Mouse (Mus musculus) embryo, embryonic 9.5 days (tissue): Measurements from ENCODE around the gene Kcnk4.

Source experiments
- DNase-seq: peaks from one replicate; pipeline ENCODE4 v3.0.0-alpha.2; 2017; ENCODE audit errors: extremely low spot score

Kcnk4 gene

DNA sequence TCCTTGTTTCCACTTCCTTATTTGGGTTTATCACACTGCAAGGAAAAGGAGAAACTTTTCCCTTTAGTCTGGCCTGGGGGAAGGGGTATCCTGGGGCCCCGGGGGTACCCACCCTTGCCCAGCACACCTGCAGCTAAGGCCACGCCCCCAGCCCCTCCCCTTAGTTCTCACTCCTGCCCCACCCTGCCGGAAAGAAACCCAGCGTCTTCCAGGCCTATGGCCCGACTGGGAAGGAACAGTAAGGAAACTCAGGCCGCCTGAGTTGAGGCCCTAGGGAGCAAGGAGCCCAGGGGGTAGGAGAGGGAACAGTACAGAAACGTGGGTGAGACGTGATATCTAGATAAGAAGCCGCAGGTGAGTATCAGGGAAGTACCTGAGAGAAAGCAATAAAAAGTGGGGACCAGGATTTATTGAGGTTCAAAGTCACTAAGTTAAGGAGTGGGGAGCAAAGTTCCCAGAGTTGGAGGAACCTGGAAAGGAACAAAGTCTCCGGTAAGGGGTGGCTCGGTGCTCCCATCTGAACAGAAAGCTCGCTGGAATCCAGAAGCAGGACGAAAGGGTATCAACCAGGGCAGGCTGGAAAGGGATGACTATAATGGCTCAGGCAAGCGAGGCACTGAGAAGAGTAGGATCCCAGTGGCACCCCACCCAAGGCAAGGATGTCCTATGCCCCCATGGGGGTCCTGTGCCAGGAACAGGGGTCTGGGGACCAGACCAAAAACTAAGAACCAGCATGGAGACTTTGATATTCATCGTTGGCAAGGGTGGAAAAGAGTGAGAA, 34.4 kb upstream of the Kcnk4 start:
- DNase-seq: no peak

DNA sequence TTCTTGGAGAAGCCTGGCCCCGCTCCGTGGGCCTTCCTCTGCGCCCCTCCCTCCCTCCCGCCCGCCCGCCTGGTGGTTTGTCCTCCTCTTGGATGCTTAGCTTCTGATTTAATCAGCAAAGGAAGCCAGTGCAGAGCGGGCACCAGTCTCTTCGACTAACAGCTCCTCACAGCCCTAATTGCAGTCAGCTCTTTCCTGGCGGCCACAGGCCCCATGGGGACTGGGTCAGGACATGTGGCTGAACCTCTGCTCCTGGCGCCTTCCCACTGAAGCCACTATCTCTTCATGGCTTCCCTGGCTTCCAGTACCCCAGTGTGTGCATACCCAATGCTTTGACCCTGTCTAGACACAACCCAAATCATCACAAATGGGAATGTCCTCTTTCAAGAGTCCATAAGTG, 22.1 kb upstream of the Kcnk4 start:
- no peak for DNase-seq

GRCm38 (mm10) chr19:6955424-6955823, 21.1 kb upstream of the Kcnk4 start:
- no peak for DNase-seq

GRCm38 (mm10) chr19:6954046-6954445, 19.7 kb upstream of the Kcnk4 start:
- DNase-seq: no peak

DNA sequence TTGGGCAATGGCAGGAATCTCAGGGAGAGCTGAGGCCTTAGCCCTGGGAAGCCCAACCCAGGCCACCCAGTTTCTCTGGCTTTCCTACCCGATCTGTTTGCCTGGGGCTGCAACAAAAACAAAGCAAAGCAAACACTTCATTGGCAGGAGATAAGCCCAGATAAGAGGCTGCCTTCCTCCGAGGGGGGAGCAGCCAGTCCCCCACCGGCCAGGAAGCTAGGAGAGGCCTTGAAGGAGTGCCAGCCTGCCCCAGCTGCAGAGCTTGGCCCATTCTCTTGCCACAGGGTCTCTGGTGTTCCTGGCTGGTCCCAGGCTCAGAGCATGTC, 18.4 kb upstream of the Kcnk4 start:
- DNase-seq: no peak

DNA sequence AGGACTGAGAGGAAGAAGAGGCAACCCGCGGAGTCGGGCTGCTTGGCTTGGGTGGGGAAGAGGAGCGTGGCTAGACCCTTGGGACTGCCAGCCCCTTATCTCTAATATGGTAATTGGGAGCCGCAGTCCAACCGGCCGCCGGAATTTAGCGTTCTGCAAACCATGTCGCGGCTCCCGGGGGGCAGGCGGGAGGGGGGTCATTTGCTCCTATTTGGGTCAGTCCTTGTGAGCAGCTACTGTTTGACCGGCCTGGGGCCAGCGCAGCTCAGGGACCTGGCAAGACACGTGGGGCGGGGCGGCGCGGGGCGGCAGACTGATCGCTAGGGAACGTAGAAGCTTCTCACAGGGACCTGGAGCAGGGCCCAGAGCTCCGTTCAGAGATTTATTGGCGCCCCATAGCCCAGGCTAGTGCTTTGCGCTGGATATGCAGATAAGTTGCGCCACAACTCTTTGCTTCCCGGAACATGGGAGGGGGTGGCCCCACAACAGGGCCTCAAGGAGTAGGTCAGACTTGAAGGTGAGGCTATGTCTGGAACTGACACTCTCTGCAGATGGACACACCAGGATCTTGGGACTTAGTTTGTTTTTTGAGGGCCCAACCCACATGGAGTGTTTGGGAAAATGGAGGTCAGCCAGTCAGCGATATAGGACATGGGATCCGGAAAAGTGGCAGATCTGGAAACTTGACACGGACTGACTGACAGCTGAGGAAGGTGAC, 17.8 kb upstream of the Kcnk4 start:
- peak; percentile 69 for DNase-seq

DNA sequence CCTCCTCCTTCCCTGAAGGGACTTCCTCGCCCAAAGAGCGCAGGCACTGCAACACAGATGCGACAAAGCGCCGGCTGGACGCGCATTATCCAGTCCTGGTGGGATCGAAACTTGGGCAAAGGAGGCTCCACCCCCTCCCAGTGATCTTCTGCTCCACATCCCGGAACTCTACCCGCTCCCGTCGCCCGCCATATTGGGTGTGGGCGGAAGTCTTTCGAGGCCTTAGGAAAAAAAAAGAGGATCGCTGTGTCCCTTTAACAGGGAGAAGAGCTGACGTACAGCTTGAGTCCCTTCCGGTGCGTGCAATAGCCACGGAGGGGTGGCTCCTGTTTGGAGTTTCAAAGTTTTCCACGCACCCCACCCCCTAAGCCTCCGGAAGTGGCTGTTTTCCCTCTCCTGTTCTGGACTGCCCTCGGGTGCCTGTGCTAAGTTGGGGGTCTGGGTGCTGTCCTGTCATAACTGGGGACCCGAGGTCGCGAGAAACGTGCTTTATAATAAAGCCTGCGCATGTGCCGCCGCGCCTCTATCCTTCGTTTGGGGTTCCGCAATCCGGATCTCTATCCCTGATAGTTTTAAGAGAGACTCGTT, 17.2 kb upstream of the Kcnk4 start:
- peak; percentile 91 for DNase-seq

DNA sequence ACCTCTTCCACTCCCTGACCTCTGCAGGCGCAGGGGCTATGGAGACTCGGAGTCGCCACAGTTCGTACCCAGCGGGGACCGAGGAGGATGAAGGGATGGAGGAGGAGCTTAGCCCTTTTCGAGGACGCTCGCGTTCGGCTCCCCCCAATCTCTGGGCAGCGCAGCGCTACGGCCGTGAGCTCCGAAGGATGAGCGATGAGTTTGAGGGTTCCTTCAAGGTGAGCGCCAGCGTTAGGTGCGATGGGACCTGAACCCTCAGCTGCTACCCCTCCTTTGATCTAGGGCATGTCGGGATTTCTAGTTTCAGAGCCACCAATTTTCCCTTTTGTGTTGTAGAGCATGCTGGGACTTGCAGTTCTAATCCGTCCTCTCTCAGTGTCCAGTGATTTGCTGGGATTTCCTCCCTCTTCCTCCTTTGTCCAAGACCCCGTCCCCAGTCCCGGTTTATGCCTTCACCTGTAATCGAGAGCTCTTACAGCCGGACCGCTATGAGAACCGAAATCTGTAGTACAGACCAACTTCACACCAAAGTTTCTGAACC, 16.4 kb upstream of the Kcnk4 start:
- DNase-seq: peak; percentile 83

DNA sequence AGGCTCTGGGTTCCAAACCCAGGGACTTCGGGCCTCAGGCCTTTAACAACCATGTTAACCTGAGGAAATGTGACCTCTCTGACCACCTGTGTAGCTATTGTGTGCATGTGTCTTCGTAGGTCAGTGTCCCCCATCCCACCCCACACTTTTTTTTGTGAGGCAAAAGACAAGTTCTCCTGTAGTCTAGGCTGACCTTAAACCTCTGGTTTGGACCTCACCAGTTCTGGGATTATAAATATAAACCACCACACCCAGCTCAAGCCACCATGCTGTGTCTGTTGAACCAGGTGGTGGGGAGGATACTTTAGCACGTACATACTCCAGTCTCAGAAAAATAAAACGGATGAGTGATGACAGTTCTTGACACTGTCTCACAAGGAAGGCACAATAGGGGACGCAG, 15.6 kb upstream of the Kcnk4 start:
- DNase-seq: no peak

GRCm38 (mm10) chr19:6949532-6949931, 15.2 kb upstream of the Kcnk4 start:
- DNase-seq: no peak

DNA sequence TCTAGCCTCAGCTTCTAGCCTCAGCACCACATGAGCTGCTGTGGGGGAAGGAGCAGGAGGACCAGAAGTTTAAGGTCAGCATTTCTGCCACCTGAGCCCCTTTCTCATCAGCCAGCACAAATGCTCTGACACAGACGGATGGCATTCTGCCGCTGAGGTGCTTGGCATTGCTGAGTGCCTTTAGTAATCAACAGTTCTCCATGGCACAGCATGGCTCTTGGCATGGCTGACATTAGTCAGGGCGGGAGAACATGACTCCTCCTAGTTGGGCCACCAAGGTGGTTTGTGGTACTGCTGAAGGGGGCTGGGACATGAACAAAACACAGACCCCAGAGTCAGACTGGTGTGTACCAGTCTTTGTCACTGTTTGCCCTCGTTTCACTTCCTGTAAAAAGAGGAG, 13.9 kb upstream of the Kcnk4 start:
- DNase-seq: no peak

DNA sequence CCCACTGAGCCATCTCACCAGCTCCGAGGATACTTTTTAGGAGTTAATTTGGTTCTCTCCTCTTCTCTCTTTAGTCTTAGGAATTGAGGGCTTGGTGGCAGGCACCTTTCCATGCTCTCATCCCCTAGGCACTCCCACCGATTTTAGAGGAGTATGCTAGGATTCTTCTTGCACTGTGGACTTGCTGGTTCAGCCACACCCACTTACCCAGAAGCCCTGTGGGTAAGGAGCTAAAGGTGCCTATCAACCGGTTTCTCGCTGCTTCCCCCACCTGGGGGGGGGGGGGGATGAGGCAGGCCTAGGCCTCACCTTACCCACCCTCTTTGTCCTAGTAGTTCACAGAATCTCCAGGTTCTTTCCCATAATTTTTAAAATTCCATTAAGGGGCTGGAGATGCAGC, 13.4 kb upstream of the Kcnk4 start:
- no peak for DNase-seq

DNA sequence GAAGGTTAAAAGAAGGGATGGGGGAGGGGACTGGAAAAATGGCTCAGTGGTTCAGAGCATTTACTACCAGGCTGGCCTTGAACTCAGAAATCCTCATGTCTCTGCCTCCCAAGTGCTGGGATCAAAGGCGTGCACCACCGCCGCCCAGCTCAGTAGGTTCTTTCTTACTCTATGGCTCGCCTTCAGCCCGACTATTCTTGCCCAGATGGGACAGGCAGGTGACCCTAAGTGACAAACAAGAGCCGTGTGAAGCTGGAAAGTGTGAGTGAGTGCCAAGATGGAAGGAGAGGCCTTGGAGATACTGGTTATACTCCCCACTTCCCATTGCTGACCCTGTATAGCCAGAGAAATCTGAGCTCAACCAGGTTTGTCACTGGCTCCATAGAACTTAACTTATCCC, 9.4 kb upstream of the Kcnk4 start:
- DNase-seq: no peak

GRCm38 (mm10) chr19:6942764-6943163, 8.4 kb upstream of the Kcnk4 start:
- DNase-seq: no peak

GRCm38 (mm10) chr19:6942249-6942691, 8.0 kb upstream of the Kcnk4 start, which contains the start of gene Gpr137:
TSS of gene Gpr137 (minus strand) at chr19:6942480.
- DNase-seq: peak; percentile 91

GRCm38 (mm10) chr19:6941372-6942248, 7.3 kb upstream of the Kcnk4 start, which contains the start of gene Bad:
TSS of gene Bad (plus strand) at chr19:6941861.
- peak; percentile 96 for DNase-seq

GRCm38 (mm10) chr19:6940396-6941351, 6.4 kb upstream of the Kcnk4 start:
- DNase-seq: no peak

GRCm38 (mm10) chr19:6939106-6940002, 5.0 kb upstream of the Kcnk4 start:
- DNase-seq: no peak
